Mouse (Mus musculus) duodenum, adult 2 months (tissue): Measurements from ENCODE around the gene Kcnh2. TPM values are rescaled to one million over a fixed set of nuclear protein-coding genes. Genes with fewer than 3 reads are reported as not detected.

Experiments used
- polyA plus RNA-seq: library from polyadenylated mRNA; depleted of rRNA; stranded (reverse); fragments of >200 nt; gene quantifications from 2 replicates; pipeline ENCODE4 v1.2.3, GENCODE M21; 2012; ENCODE audit warnings: low replicate concordance; rRNA removed

Gene Kcnh2
- polyA plus RNA-seq, result 28.0 and 30.1 TPM in 2 replicates

GRCm38 (mm10) chr5:24351278-24351677 lies at the start of gene Kcnh2:
Gene Kcnh2, minus strand, starts transcription at chr5:24351604.

DNA sequence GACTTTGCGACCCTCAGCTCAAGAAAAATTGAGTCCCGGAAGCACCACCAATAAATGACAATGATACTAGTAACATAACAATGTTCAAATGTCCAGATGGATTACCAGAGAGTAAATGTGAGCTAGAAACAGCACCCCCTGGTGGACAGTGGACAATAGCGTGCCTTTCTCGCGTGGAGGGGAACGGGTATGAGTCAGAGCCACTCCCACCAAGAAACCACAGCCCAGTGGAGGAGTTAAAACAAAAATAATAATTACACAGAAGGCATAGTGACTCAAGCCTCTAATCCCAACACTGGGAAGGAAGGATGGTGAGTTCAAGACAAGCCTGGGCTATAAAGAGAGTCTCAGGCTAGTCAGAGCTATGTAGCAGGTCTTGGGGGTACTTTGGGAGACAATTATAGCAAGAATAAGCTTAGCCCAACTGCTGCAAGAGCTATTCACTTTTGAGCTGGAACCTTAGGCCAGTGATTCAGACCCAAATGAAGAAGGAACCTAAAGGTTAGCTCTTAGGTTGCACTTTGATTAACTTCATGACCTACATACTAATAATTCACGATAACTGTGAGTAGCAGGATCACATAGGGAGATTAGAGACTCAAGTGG lies 42.1 kb upstream of the Kcnh2 start, which contains the start of gene Abcb8:
Gene Abcb8, plus strand, starts transcription at position 272 of the 606 bp plus-strand sequence.

GRCm38 (mm10) chr5:24391864-24392263 lies 40.5 kb upstream of the Kcnh2 start, which contains the start of gene Atg9b:
Gene Atg9b, minus strand, starts transcription at chr5:24392143.

DNA sequence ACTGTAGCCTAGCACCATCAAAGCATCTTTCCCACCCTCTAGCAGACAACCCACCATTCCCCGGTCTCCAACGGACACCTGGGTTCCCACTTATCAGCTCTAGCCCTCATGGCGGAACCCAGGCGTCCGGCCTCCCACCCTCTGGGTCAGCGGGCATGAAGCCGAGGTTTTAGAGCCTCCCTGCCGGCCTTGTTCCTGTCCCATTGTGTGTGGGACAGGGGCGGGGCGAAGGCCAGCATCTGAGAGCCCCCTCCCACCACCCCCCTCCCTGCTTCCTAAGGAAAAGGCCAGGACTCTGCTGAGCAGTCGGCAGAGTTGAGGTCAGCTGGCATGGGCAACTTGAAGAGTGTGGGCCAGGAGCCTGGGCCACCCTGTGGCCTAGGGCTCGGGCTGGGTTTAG lies 13.1 kb upstream of the Kcnh2 start, which contains the start of gene Nos3:
Gene Nos3, plus strand, starts transcription at position 303 of the 400 bp plus-strand sequence.

Other genes with a start within 250 kb of the Kcnh2 start
- 2.7 and 4.4 TPM in 2 replicates for gene Nupl2, start 186.6 kb downstream of the Kcnh2 start, polyA plus RNA-seq
- gene Nos3, start 13.2 kb upstream of the Kcnh2 start, polyA plus RNA-seq, result 4.7 and 4.9 TPM in 2 replicates
- gene Atg9b, start 40.5 kb upstream of the Kcnh2 start, polyA plus RNA-seq, result 0.71 and 1.4 TPM in 2 replicates
- gene Abcb8, start 42.1 kb upstream of the Kcnh2 start, polyA plus RNA-seq, result 85.8 and 114 TPM in 2 replicates
- gene Asic3, start 61.8 kb upstream of the Kcnh2 start, polyA plus RNA-seq, result 1.3 and 1.6 TPM in 2 replicates
- gene Cdk5, start 71.9 kb upstream of the Kcnh2 start, polyA plus RNA-seq, result 50.7 and 63.3 TPM in 2 replicates
- 70.2 and 100 TPM in 2 replicates for gene Slc4a2, start 72.2 kb upstream of the Kcnh2 start, polyA plus RNA-seq
- 318 and 383 TPM in 2 replicates for gene Fastk, start 93.7 kb upstream of the Kcnh2 start, polyA plus RNA-seq
- 110 and 188 TPM in 2 replicates for gene Tmub1, start 96.2 kb upstream of the Kcnh2 start, polyA plus RNA-seq
- gene Agap3, start 100.6 kb upstream of the Kcnh2 start, polyA plus RNA-seq, result 37.9 and 65.7 TPM in 2 replicates
- not detected in 2 replicates for gene Gbx1, start 175.6 kb upstream of the Kcnh2 start, polyA plus RNA-seq
- gene Asb10, start 189.4 kb upstream of the Kcnh2 start, polyA plus RNA-seq, result 0.18 and 0.43 TPM in 2 replicates
- not detected in 2 replicates for gene 4931409K22Rik, start 205.2 kb upstream of the Kcnh2 start, polyA plus RNA-seq
- gene Abcf2, start 225.9 kb upstream of the Kcnh2 start, polyA plus RNA-seq, result 34.5 and 40.4 TPM in 2 replicates
- gene Chpf2, start 235.1 kb upstream of the Kcnh2 start, polyA plus RNA-seq, result 19.2 and 29.3 TPM in 2 replicates